Mouse (Mus musculus) lung, adult 2 months (tissue): ENCODE results near the gene Hhipl1. TPM values are rescaled to one million over a fixed set of nuclear protein-coding genes. Genes with fewer than 3 reads are reported as not detected.

Experiments
- DNase-seq: peaks from one replicate; pipeline ENCODE4 v3.0.0; 2022
- H3K4me1 ChIP-seq: fragments of 200-500 bp; 2 replicates; pipeline ENCODE4 v1.6.1; 2011; ENCODE audit warnings: low read length; ENCODE audit not compliant: control insufficient read depth, insufficient read depth
- H3K4me3 ChIP-seq: fragments of 200-500 bp; replicated peaks from 2 replicates; pipeline ENCODE3; 2011; ENCODE audit warnings: low read depth, mild to moderate bottlenecking, control low read depth, low read length; ENCODE audit errors: extremely low read depth
- CTCF ChIP-seq: fragments of 200-500 bp; IDR thresholded peaks from 2 replicates; pipeline ENCODE4 v1.5.1; 2011; ENCODE audit warnings: mild to moderate bottlenecking, low read length, control low read depth; ENCODE audit not compliant: insufficient read depth
- POLR2A ChIP-seq: fragments of 200-500 bp; IDR thresholded peaks from 2 replicates; pipeline ENCODE4 v1.6.1; 2011; ENCODE audit warnings: low read depth, mild to moderate bottlenecking, control low read depth, low read length, borderline replicate concordance; ENCODE audit errors: extremely low read depth
- WGBS: fragments of 180-500 bp; shearing (Covaris S2); methylation state at CpG from one replicate; pipeline ENCODE4 v1.1.7; 2018; 5-methylcytosine and 5-hydroxymethylcytosine counted together
- polyA plus RNA-seq: library from polyadenylated mRNA; depleted of rRNA; stranded (reverse); fragments of >200 nt; gene quantifications from 2 replicates; pipeline ENCODE4 v1.2.3, GENCODE M21; 2012

Hhipl1 gene
- polyA plus RNA-seq, 1 experiment = 1.3 TPM

- WGBS = 44% methylated on average over 12 of the region's 12 CpGs
- DNase-seq = no peak
- Histone ChIP-seq H3K4me3 (no peak overlapping the region), H3K4me1 (peaks cover 6% of the 10 kb centered on the region)
- TF ChIP-seq POLR2A (no peak), CTCF (no peak)
These were observed 28.7 kb upstream of the Hhipl1 start for GRCm38 (mm10) chr12:108277341-108277841.

DNA sequence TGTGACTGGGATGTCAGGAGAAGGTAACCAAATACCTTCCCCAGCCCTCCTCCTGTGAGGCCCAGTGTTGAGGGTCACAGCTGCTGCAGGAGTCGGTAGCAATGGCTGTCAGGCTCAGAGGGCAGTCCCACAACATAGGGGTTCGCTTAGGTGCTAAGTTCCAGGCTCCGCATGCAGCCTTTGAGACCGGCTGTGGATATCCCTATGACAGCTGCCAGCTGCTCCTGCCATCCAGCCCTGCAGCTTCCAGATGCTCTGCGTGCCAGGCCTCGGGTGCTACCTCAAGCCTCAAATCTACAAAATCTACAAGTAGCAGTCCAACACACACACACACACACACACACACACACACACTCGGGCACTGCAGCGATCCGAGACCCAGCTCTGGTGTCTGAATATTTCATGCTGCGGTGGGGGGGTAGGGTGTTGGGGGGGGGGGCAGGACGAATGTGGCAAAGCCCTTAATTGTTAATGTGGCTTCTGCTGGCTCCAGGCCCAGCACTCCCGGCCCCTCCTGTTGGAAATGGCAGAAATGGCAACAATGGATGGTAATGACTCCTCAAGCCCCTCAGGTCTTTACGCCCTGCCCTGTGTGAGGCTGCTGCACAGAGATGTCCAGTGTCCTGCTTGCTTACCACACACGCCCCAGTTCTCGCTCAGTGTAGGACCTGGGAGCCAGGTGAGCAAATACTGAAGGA, 27.7 kb upstream of the Hhipl1 start:
- TF ChIP-seq CTCF (no peak), POLR2A (no peak)
- Histone ChIP-seq H3K4me3 (no peak overlapping the region), H3K4me1 (peaks cover 4% of the 10 kb centered on the region; the same call in 1 of the 2 replicates)
- DNase-seq = no peak
- 62% methylated on average over 15 of the region's 15 CpGs for WGBS

DNA sequence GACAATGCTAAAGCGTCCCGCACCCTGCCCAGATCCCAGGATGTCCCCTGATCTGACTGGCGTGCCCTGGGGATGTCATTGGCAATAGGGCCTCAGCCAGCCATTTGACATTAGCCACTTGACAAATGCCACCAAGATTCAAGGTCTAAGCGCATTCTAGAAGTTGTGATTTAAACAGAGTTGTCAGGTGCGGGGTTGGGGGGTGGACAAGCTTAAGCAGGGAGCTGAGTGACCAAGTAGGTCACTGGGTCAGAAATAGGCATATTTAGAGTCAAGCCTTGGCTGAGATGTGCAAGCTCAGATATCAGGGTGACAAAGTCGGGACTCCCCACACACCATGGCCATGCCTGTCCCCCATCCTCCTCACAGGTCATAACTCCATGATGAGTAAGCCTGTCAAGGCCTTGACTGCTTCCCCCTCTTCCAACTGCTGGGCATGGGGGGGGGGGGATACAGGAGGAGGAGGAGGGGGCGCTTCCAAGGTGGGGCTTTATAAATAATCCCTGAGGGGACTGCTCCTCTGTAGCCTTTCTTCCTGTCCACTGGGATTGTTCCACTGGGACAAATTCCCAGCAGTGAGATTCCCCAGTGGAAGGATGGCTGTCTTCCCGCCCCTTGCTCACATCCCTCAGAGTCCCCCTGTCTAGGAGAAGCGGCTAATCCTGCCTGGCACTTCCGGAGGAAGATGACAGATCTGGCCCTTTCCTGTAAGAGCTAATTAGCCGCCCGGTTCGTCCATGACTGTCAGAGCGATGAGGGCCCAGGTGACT, 21.4 kb upstream of the Hhipl1 start:
- DNase-seq = no peak

GRCm38 (mm10) chr12:108285225-108286011, 20.7 kb upstream of the Hhipl1 start:
- H3K4me3 ChIP-seq = no peak overlapping the region
- no peak for TF ChIP-seq CTCF
- TF ChIP-seq POLR2A = no peak
- DNase-seq = no peak
- no peaks in the 10 kb centered on the region for H3K4me1 ChIP-seq
- 45% methylated on average over 11 of the region's 11 CpGs for WGBS

More for the DNA sequence above, 21.4 kb upstream of the Hhipl1 start:
- Histone ChIP-seq H3K4me1 (no peaks in the 10 kb centered on the region), H3K4me3 (no peak overlapping the region)
- TF ChIP-seq POLR2A (no peak), CTCF (no peak)
- 52% methylated on average over 14 of the region's 14 CpGs for WGBS

DNA sequence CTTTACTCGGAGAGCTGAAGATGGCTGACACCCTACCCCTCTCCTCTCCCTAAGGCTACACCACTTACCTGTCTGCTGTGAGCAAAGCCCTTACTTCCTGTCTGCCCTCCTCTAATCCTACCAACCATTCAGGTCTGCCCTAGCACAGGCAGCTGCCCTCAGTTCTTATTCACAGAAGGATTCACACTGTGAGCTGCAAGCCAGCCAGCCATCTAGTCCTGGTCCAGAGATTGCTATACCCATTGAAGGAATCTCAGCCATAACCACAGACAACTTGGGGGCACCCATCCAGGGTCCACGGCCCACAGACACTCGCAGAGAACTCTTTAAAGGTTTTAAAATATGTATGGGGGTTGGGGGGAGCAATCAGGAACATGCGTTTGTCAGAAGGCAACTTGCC, 19.7 kb upstream of the Hhipl1 start:
- H3K4me3 ChIP-seq = no peak overlapping the region
- WGBS = 87% methylated on average over 4 of the region's 4 CpGs
- TF ChIP-seq CTCF = no peak
- TF ChIP-seq POLR2A = no peak
- no peak for DNase-seq
- H3K4me1 ChIP-seq = no peaks in the 10 kb centered on the region

- TF ChIP-seq POLR2A (no peak), CTCF (no peak)
- no peak overlapping the region for H3K4me3 ChIP-seq
- DNase-seq = no peak
- 95% methylated on average over 8 of the region's 8 CpGs for WGBS
- no peaks in the 10 kb centered on the region for H3K4me1 ChIP-seq
These were observed 19.1 kb upstream of the Hhipl1 start for GRCm38 (mm10) chr12:108287011-108287410.

DNA sequence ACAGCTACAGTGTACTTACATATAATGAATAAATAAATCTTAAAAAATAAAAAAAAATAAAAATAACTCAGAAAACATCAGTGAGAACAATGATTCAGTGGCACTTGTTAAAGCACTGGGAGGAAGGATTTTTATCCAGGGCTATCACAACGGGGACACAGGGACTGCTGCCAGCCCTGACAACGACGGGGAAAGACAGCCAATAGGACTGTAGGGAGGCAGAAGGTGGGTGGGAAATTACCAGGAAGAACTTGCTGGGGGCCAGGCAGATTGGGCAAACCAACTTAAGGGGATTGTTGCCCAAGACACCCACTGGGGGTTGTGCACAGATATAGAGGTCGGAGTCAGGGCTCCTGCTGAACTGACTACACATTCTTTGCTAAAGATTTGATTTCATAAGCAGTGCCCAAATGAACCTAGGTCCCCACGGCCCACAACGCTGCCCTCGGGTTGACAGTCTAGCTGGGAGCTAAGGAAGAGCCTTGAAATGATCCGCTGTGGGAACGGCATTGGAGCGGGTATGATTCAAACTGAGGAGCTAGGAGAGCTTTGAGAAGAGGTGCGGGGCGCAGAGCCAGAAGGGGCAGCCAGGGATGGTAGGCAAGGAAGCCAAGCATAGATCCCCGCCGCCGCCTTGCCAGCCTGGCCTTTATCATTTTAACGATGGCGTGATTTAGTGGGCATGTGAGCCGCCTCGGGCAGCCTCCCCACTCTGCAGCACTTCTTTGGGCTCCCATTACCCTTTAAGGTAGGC, 17.8 kb upstream of the Hhipl1 start:
- no peaks in the 10 kb centered on the region for H3K4me1 ChIP-seq
- TF ChIP-seq POLR2A (no peak), CTCF (no peak)
- WGBS = 87% methylated on average over 19 of the region's 19 CpGs
- no peak overlapping the region for H3K4me3 ChIP-seq
- no peak for DNase-seq

- H3K4me1 ChIP-seq = no peaks in the 10 kb centered on the region
- 28% methylated on average over 9 of the region's 9 CpGs for WGBS
These were observed 13.7 kb upstream of the Hhipl1 start for GRCm38 (mm10) chr12:108292419-108292818.

DNA sequence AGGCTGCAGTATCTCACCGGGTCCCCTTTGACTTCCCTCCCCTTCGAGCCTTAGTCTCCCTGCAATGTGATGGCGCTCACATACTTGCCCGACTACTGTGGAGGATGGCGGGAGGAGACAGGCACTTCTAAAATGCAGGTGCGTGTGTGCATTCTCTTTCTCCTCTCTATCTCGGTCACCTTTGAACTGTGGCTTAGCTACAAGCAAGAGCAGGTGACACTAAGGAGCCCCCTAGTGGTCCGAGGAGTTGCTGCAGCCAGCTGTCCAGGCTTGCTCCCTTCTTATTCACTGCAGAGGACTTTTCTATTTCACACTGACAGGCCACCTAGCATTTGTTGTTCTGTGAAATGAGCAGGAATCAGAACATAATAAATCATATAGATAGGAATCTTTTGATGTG, 13.1 kb upstream of the Hhipl1 start:
- Histone ChIP-seq H3K4me1 (no peaks in the 10 kb centered on the region), H3K4me3 (no peak overlapping the region)
- 8% methylated on average over 8 of the region's 8 CpGs for WGBS
- peak; percentile 68 for DNase-seq
- TF ChIP-seq CTCF (peak; percentile 94), POLR2A (no peak)

More at GRCm38 (mm10) chr12:108292419-108292818, 13.7 kb upstream of the Hhipl1 start:
- DNase-seq = no peak
- H3K4me3 ChIP-seq = no peak overlapping the region
- TF ChIP-seq POLR2A (no peak), CTCF (no peak)

DNA sequence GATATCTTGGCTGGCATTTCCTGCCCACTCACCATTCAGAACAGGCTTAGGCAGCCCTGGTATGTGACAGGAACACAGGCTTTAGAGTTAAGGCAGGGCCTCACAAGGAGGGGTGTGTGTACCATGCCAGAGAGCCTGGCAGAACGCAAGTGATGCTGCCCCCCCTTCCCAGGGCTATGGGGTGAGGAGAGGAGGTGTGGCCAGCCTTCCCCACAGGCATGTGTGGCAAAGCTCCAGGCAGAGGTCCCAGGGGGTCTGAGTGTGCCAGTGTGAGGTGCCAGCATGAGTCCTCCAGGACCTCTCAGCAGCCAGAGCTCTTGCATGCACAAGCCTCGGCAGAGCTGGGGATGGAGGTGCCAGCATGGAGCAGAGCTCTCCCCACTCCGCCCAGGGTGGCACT, 11.4 kb upstream of the Hhipl1 start:
- WGBS = 45% methylated on average over 3 of the region's 3 CpGs
- no peak for TF ChIP-seq CTCF
- TF ChIP-seq POLR2A = no peak
- DNase-seq = no peak
- Histone ChIP-seq H3K4me3 (no peak overlapping the region), H3K4me1 (no peaks in the 10 kb centered on the region)
